Mouse (Mus musculus) heart, postnatal 0 days (tissue): Measurements from ENCODE around the gene Tmprss3. TPM values are rescaled to one million over a fixed set of nuclear protein-coding genes. Genes with fewer than 3 reads are reported as not detected.

ENCODE experiments used
- ATAC-seq: fragments of 200-750 bp; cut with Nextera tagmentation; 2 replicates; pipeline ENCODE4 v1.8.0; 2017; ENCODE audit warnings: low read depth, moderate number of reproducible peaks, moderate library complexity; ENCODE audit not compliant: insufficient read depth
- DNase-seq: peaks from one replicate; pipeline ENCODE4 v3.0.0-alpha.2; 2016; ENCODE audit warnings: low spot score
- H3K27ac ChIP-seq: fragments of 300-500 bp; sonication (generic); 2 replicates; pipeline ENCODE4 v1.5.1; 2014; ENCODE audit warnings: low read depth, mild to moderate bottlenecking
- H3K27me3 ChIP-seq: fragments of 300-500 bp; sonication (generic); 2 replicates; pipeline ENCODE4 v1.6.1; 2014; ENCODE audit warnings: low read length, mixed read lengths; ENCODE audit not compliant: control insufficient read depth, insufficient read depth
- H3K36me3 ChIP-seq: fragments of 300-500 bp; sonication (generic); replicated peaks from 2 replicates; pipeline ENCODE4 v1.6.1; 2014; ENCODE audit warnings: low read length, mixed read lengths; ENCODE audit not compliant: control insufficient read depth, insufficient read depth
- H3K4me1 ChIP-seq: fragments of 300-500 bp; sonication (generic); 2 replicates; pipeline ENCODE4 v1.6.1; 2014; ENCODE audit warnings: antibody characterized with exemption; ENCODE audit not compliant: control insufficient read depth, insufficient read depth
- H3K4me2 ChIP-seq: fragments of 300-500 bp; sonication (generic); 2 replicates; pipeline ENCODE4 v1.6.1; 2014; ENCODE audit warnings: low read depth, mild to moderate bottlenecking, low read length, moderate library complexity
- H3K4me3 ChIP-seq: fragments of 300-500 bp; sonication (generic); 2 replicates; pipeline ENCODE4 v1.5.1; 2014; ENCODE audit warnings: low read depth, low read length
- H3K9ac ChIP-seq: fragments of 300-500 bp; sonication (generic); replicated peaks from 2 replicates; pipeline ENCODE4 v1.6.1; 2014; ENCODE audit warnings: low read depth, low read length, mixed read lengths
- H3K9me3 ChIP-seq: fragments of 300-500 bp; sonication (generic); replicated peaks from 2 replicates; pipeline ENCODE4 v1.6.1; 2016; ENCODE audit warnings: low read length; ENCODE audit not compliant: control insufficient read depth
- CTCF ChIP-seq: IDR thresholded peaks from 2 replicates; pipeline ENCODE4 v1.5.1; 2016; ENCODE audit warnings: antibody characterized with exemption, control low read depth, low read depth
- EP300 ChIP-seq: IDR thresholded peaks from 2 replicates; pipeline ENCODE4 v1.6.1; 2016; ENCODE audit warnings: antibody characterized with exemption, low read depth
- WGBS: fragments of 180-500 bp; shearing (Covaris S2); extraction: QIAGEN DNeasy Blood & Tissue Kit; methylation state at CpG from one replicate; pipeline ENCODE4 v1.1.7; 2014; 5-methylcytosine and 5-hydroxymethylcytosine counted together
- polyA plus RNA-seq: library from polyadenylated mRNA; unstranded; fragments of >200 nt; fragmentation: Nextera tagmentation; extraction: Ambion mirVana; gene quantifications from 2 replicates; pipeline ENCODE4 v1.2.1, GENCODE M21; 2015
- total RNA-seq: library from RNA; depleted of rRNA; stranded (reverse); fragments of >200 nt; gene quantifications from 2 replicates; pipeline ENCODE4 v1.2.3, GENCODE M21; 2014; ENCODE audit warnings: low replicate concordance; rRNA removed

The Tmprss3 gene
- total and polyA plus RNA-seq, 2 experiments from 2014 or later, result not detected

- H3K9ac ChIP-seq, result no peak within 1 kb of the TSS
- TF ChIP-seq EP300, result no peak
- no peak for TF ChIP-seq CTCF
- ATAC-seq (no peak), DNase-seq (no peak)
- H3K27me3 ChIP-seq, result no peaks in the 10 kb centered on the region
- no peaks in the 10 kb centered on the region for H3K36me3 ChIP-seq
- no peak within 1 kb of the TSS for H3K4me3 ChIP-seq
- H3K4me2 ChIP-seq, result no peak within 1 kb of the TSS
- WGBS, result 26% methylated on average over 2 of the region's 2 CpGs
- H3K4me1 ChIP-seq, result no peaks in the 10 kb centered on the region
- H3K27ac ChIP-seq, result no peak within 1 kb of the TSS
- H3K9me3 ChIP-seq, result no peaks in the 10 kb centered on the region
These were observed 69.3 kb downstream of the Tmprss3 start, which contains the start of gene Tff3 for GRCm38 (mm10) chr17:31129452-31129851. TSS of gene Tff3 (minus strand) at chr17:31129646.

Other genes starting within 250 kb of the Tmprss3 start
- gene Umodl1, start 244.3 kb downstream of the Tmprss3 start, total RNA-seq, result not detected in 2 replicates
- gene Umodl1, start 244.3 kb downstream of the Tmprss3 start, polyA plus RNA-seq, result not detected in 2 replicates
- 11.3 and 13.5 TPM in 2 replicates for gene Abcg1, start 141.3 kb downstream of the Tmprss3 start, total RNA-seq
- 9.6 and 10.1 TPM in 2 replicates for gene Abcg1, start 141.3 kb downstream of the Tmprss3 start, polyA plus RNA-seq
- not detected in 2 replicates for gene Tff3, start 69.3 kb downstream of the Tmprss3 start, total RNA-seq
- not detected in 2 replicates for gene Tff3, start 69.3 kb downstream of the Tmprss3 start, polyA plus RNA-seq
- not detected in 2 replicates for gene Tff2, start 54.7 kb downstream of the Tmprss3 start, total RNA-seq
- 2.9 TPM in 1 of 2 replicates, not detected in the other for gene Tff2, start 54.7 kb downstream of the Tmprss3 start, polyA plus RNA-seq
- gene Tff1, start 33.7 kb downstream of the Tmprss3 start, total RNA-seq, result not detected in 2 replicates
- gene Tff1, start 33.7 kb downstream of the Tmprss3 start, polyA plus RNA-seq, result not detected in 2 replicates
- gene Ubash3a, start 8.9 kb upstream of the Tmprss3 start, total RNA-seq, result not detected in 2 replicates
- gene Ubash3a, start 8.9 kb upstream of the Tmprss3 start, polyA plus RNA-seq, result 0.11 and 0.20 TPM in 2 replicates
- gene Rsph1, start 78.4 kb upstream of the Tmprss3 start, total RNA-seq, result 0.27 TPM in 1 of 2 replicates, not detected in the other
- gene Rsph1, start 78.4 kb upstream of the Tmprss3 start, polyA plus RNA-seq, result 1.6 and 2.3 TPM in 2 replicates
- 16.8 and 37.9 TPM in 2 replicates for gene Slc37a1, start 87.8 kb upstream of the Tmprss3 start, total RNA-seq
- gene Slc37a1, start 87.8 kb upstream of the Tmprss3 start, polyA plus RNA-seq, result 9.7 and 13.5 TPM in 2 replicates
- gene Pde9a, start 187.2 kb upstream of the Tmprss3 start, total RNA-seq, result 2.6 and 19.5 TPM in 2 replicates
- 5.7 and 6.6 TPM in 2 replicates for gene Pde9a, start 187.2 kb upstream of the Tmprss3 start, polyA plus RNA-seq